Mouse (Mus musculus) heart, postnatal 0 days (tissue): ENCODE results near the gene Gstm7. TPM values are rescaled to one million over a fixed set of nuclear protein-coding genes. Genes with fewer than 3 reads are reported as not detected.

ENCODE experiments used
- ATAC-seq: fragments of 200-750 bp; cut with Nextera tagmentation; 2 replicates; pipeline ENCODE4 v1.8.0; 2017; ENCODE audit warnings: low read depth, moderate number of reproducible peaks, moderate library complexity; ENCODE audit not compliant: insufficient read depth
- DNase-seq: peaks from one replicate; pipeline ENCODE4 v3.0.0-alpha.2; 2016; ENCODE audit warnings: low spot score
- H3K27ac ChIP-seq: fragments of 300-500 bp; sonication (generic); 2 replicates; pipeline ENCODE4 v1.5.1; 2014; ENCODE audit warnings: low read depth, mild to moderate bottlenecking
- H3K27me3 ChIP-seq: fragments of 300-500 bp; sonication (generic); 2 replicates; pipeline ENCODE4 v1.6.1; 2014; ENCODE audit warnings: low read length, mixed read lengths; ENCODE audit not compliant: control insufficient read depth, insufficient read depth
- H3K36me3 ChIP-seq: fragments of 300-500 bp; sonication (generic); replicated peaks from 2 replicates; pipeline ENCODE4 v1.6.1; 2014; ENCODE audit warnings: low read length, mixed read lengths; ENCODE audit not compliant: control insufficient read depth, insufficient read depth
- H3K4me1 ChIP-seq: fragments of 300-500 bp; sonication (generic); 2 replicates; pipeline ENCODE4 v1.6.1; 2014; ENCODE audit warnings: antibody characterized with exemption; ENCODE audit not compliant: control insufficient read depth, insufficient read depth
- H3K4me2 ChIP-seq: fragments of 300-500 bp; sonication (generic); 2 replicates; pipeline ENCODE4 v1.6.1; 2014; ENCODE audit warnings: low read depth, mild to moderate bottlenecking, low read length, moderate library complexity
- H3K4me3 ChIP-seq: fragments of 300-500 bp; sonication (generic); 2 replicates; pipeline ENCODE4 v1.5.1; 2014; ENCODE audit warnings: low read depth, low read length
- H3K9ac ChIP-seq: fragments of 300-500 bp; sonication (generic); replicated peaks from 2 replicates; pipeline ENCODE4 v1.6.1; 2014; ENCODE audit warnings: low read depth, low read length, mixed read lengths
- H3K9me3 ChIP-seq: fragments of 300-500 bp; sonication (generic); replicated peaks from 2 replicates; pipeline ENCODE4 v1.6.1; 2016; ENCODE audit warnings: low read length; ENCODE audit not compliant: control insufficient read depth
- CTCF ChIP-seq: IDR thresholded peaks from 2 replicates; pipeline ENCODE4 v1.5.1; 2016; ENCODE audit warnings: antibody characterized with exemption, control low read depth, low read depth
- EP300 ChIP-seq: IDR thresholded peaks from 2 replicates; pipeline ENCODE4 v1.6.1; 2016; ENCODE audit warnings: antibody characterized with exemption, low read depth
- WGBS: fragments of 180-500 bp; shearing (Covaris S2); extraction: QIAGEN DNeasy Blood & Tissue Kit; methylation state at CpG from one replicate; pipeline ENCODE4 v1.1.7; 2014; 5-methylcytosine and 5-hydroxymethylcytosine counted together
- polyA plus RNA-seq: library from polyadenylated mRNA; unstranded; fragments of >200 nt; fragmentation: Nextera tagmentation; extraction: Ambion mirVana; gene quantifications from 2 replicates; pipeline ENCODE4 v1.2.1, GENCODE M21; 2015
- total RNA-seq: library from RNA; depleted of rRNA; stranded (reverse); fragments of >200 nt; gene quantifications from 2 replicates; pipeline ENCODE4 v1.2.3, GENCODE M21; 2014; ENCODE audit warnings: low replicate concordance; rRNA removed

The Gstm7 gene
- total and polyA plus RNA-seq, 2 experiments from 2014 or later: 35.0 to 51.2 TPM

DNA sequence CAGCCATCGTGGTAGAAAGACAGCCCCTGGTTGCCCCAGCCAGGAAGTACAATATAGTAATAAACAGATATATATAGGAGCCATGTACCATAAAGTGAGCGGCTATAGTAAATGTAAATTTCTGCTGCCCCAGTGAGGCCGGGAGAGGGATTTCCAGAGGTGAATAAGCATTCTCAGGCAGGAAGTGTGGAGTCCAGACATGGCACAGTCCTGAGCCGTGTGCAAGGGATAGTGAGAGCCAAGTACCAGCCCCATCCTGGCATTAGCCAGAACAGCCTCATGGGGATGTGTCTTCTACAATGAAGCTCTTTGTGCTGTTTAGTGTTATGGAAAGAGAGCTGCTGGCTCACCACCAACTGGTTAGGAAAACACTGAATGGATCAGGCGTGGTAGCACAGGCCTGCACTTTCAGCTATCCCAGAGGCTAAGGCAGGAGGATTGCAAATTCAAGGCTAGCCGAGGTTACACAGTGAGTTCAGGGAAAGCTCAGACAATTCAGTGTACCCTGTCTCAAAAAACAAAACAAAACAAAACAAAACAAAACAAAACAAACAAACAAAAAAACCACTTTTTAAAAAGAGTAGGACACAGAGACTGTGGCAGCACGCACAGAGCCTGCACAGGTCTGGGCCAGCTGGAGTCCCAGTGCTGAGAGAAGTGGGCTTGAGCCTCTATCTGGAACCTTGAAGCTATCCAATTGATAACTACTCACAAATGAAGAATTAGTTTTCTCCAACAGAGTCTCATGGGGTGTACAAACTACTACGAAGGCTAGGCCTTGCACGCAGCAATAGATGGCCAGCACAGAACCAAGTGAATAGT, 43.7 kb downstream of the Gstm7 start:
- DNase-seq (no peak), ATAC-seq (peak; percentile 74)
- no peaks in the 10 kb centered on the region for H3K9me3 ChIP-seq
- no peak overlapping the region for H3K4me3 ChIP-seq
- peak overlapping the region; percentile 35; the same call in 1 of the 2 replicates for H3K27ac ChIP-seq
- 75% methylated on average over 9 of the region's 9 CpGs for WGBS
- H3K27me3 ChIP-seq: no peaks in the 10 kb centered on the region
- H3K36me3 ChIP-seq: no peaks in the 10 kb centered on the region
- no peak overlapping the region for H3K9ac ChIP-seq
- no peaks in the 10 kb centered on the region for H3K4me1 ChIP-seq
- no peak overlapping the region for H3K4me2 ChIP-seq
- TF ChIP-seq EP300: no peak
- no peak for TF ChIP-seq CTCF

DNA sequence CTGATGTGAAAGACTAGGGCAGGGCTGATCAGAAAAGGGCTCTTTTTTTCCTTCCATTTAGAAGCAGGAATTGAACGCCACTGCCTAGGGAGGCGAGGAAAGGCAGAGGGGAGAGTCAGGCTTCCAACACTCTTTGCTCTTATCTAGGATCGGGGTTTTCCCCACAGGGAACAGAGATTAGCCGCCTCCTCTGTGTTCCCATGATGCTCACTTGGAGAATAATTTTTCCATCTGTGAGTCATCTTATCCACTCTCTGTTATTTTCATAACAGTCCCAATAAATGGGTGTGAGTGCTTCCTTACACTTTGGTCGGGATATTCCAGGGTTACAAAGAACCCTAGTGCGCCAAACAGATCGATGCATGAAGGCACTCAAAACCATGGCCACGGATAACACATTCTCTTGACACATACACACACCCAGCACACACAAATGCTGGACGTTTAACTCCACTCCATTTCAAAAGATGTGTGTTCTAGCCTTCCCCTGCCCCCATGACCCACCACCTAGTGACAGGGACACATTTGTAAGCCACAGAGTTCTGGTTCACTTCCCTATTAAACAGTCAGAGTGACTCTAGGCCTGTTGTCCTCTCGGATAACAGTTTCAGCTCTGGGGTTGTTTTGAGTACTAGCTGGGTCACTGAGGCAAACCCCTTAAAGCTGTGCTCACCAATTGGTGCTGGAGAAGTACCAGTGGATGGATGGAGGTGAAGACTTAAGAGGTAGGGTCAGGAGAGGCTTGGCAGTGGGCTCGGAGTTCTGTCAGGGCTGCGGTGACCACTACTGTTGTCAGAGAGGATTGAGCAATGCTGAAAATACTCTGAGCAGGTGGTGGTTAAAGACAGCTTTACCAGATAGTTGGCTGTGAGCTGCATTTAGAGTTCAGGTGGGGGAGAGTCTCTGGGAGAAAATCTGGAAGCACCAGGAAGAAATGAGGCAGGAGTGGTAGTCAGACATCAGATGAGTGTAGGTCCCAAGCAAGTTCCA, 53.6 kb downstream of the Gstm7 start:
- Histone ChIP-seq H3K4me3 (no peak overlapping the region), H3K27me3 (0 out of 2 replicates have a peak, but pooled peaks cover 2% of the 10 kb centered on the region), H3K9ac (no peak overlapping the region), H3K36me3 (no peaks in the 10 kb centered on the region), H3K9me3 (no peaks in the 10 kb centered on the region), H3K27ac (no peak overlapping the region), H3K4me2 (no peak overlapping the region), H3K4me1 (no peaks in the 10 kb centered on the region)
- ATAC-seq (no peak), DNase-seq (no peak)
- TF ChIP-seq CTCF (no peak), EP300 (no peak)
- WGBS: 53% methylated on average over 12 of the region's 12 CpGs

DNA sequence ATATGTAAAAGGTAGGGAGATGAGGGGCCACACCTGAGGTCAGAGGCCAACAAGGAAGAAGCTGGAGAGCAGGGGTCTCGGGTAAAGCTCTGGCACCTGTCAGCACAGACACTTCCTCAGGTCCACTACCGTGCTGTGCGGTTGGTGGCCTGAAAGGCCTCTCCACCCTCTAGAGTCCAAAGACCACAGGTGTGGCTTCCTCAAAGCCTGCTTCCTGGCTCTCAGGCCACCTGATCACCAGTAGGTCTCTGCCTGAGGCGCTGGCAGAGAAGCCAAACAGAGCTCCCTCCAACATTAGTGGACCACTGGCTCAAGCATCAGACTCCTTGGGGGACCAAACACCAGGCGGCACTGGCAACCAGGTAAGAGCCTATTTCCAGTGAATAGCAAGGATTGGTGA, 54.6 kb downstream of the Gstm7 start, which contains the start of gene Eps8l3:
TSS of gene Eps8l3 (plus strand) at position 225 of the 400 bp plus-strand sequence.
- WGBS: 81% methylated on average over 5 of the region's 5 CpGs
- Histone ChIP-seq H3K4me1 (no peaks in the 10 kb centered on the region), H3K9ac (no peak within 1 kb of the TSS), H3K4me3 (no peak within 1 kb of the TSS), H3K27ac (no peak within 1 kb of the TSS), H3K36me3 (no peaks in the 10 kb centered on the region), H3K27me3 (no peaks in the 10 kb centered on the region), H3K9me3 (no peaks in the 10 kb centered on the region), H3K4me2 (no peak within 1 kb of the TSS)
- ATAC-seq (no peak), DNase-seq (no peak)
- no peak for TF ChIP-seq CTCF
- no peak for TF ChIP-seq EP300

Other genes starting within 250 kb of the Gstm7 start
- 19.2 and 32.0 TPM in 2 replicates for gene Ahcyl1, start 235.3 kb downstream of the Gstm7 start, total RNA-seq
- 39.4 and 43.3 TPM in 2 replicates for gene Ahcyl1, start 235.3 kb downstream of the Gstm7 start, polyA plus RNA-seq
- gene Csf1, start 171.3 kb downstream of the Gstm7 start, total RNA-seq: 18.2 and 23.6 TPM in 2 replicates
- 7.7 and 8.1 TPM in 2 replicates for gene Csf1, start 171.3 kb downstream of the Gstm7 start, polyA plus RNA-seq
- not detected in 2 replicates for gene Eps8l3, start 54.6 kb downstream of the Gstm7 start, total RNA-seq
- not detected in 2 replicates for gene Eps8l3, start 54.6 kb downstream of the Gstm7 start, polyA plus RNA-seq
- gene Gstm5, start 36.0 kb downstream of the Gstm7 start, total RNA-seq: 81.9 and 98.4 TPM in 2 replicates
- gene Gstm5, start 36.0 kb downstream of the Gstm7 start, polyA plus RNA-seq: 132 and 138 TPM in 2 replicates
- gene Gstm6, start 11.9 kb upstream of the Gstm7 start, total RNA-seq: 17.9 and 20.3 TPM in 2 replicates
- 11.5 and 12.9 TPM in 2 replicates for gene Gstm6, start 11.9 kb upstream of the Gstm7 start, polyA plus RNA-seq
- not detected in 2 replicates for gene Gstm3, start 37.5 kb upstream of the Gstm7 start, total RNA-seq
- gene Gstm3, start 37.5 kb upstream of the Gstm7 start, polyA plus RNA-seq: not detected in 2 replicates
- 69.6 and 95.4 TPM in 2 replicates for gene Gstm2, start 54.6 kb upstream of the Gstm7 start, total RNA-seq
- 94.2 and 97.9 TPM in 2 replicates for gene Gstm2, start 54.6 kb upstream of the Gstm7 start, polyA plus RNA-seq
- gene Gstm1, start 86.2 kb upstream of the Gstm7 start, total RNA-seq: 99.4 and 111 TPM in 2 replicates
- 132 and 136 TPM in 2 replicates for gene Gstm1, start 86.2 kb upstream of the Gstm7 start, polyA plus RNA-seq
- 3.6 and 10.9 TPM in 2 replicates for gene Gstm4, start 113.1 kb upstream of the Gstm7 start, total RNA-seq
- gene Gstm4, start 113.1 kb upstream of the Gstm7 start, polyA plus RNA-seq: 17.6 and 17.9 TPM in 2 replicates
- 17.3 and 77.9 TPM in 2 replicates for gene Ampd2, start 154.8 kb upstream of the Gstm7 start, total RNA-seq
- gene Ampd2, start 154.8 kb upstream of the Gstm7 start, polyA plus RNA-seq: 12.7 and 12.8 TPM in 2 replicates
- 0.19 TPM in 1 of 2 replicates, not detected in the other for gene Gnat2, start 161.0 kb upstream of the Gstm7 start, total RNA-seq
- 0.45 and 1.1 TPM in 2 replicates for gene Gnat2, start 161.0 kb upstream of the Gstm7 start, polyA plus RNA-seq
- 30.2 and 41.0 TPM in 2 replicates for gene Gnai3, start 214.3 kb upstream of the Gstm7 start, total RNA-seq
- gene Gnai3, start 214.3 kb upstream of the Gstm7 start, polyA plus RNA-seq: 35.8 and 37.4 TPM in 2 replicates
- gene Gpr61, start 223.1 kb upstream of the Gstm7 start, total RNA-seq: 0.04 TPM in 1 of 2 replicates, not detected in the other
- 0.05 and 0.11 TPM in 2 replicates for gene Gpr61, start 223.1 kb upstream of the Gstm7 start, polyA plus RNA-seq